Mouse (Mus musculus) lung, embryonic 14.5 days (tissue): Measurements from ENCODE around the gene Gm17190. TPM values are rescaled to one million over a fixed set of nuclear protein-coding genes. Genes with fewer than 3 reads are reported as not detected.

Source experiments
- ATAC-seq: fragments of 200-750 bp; cut with Nextera tagmentation; 2 replicates; pipeline ENCODE4 v1.8.0; 2017; ENCODE audit warnings: mild to moderate bottlenecking, moderate TSS enrichment, moderate library complexity; ENCODE audit not compliant: insufficient read depth
- DNase-seq: peaks from one replicate; pipeline ENCODE4 v3.0.0-alpha.2; 2015
- H3K27ac ChIP-seq: fragments of 300-500 bp; sonication (generic); 2 replicates; pipeline ENCODE4 v1.5.1; 2014; ENCODE audit warnings: low read depth, mild to moderate bottlenecking, moderate library complexity
- H3K27me3 ChIP-seq: fragments of 300-500 bp; sonication (generic); 2 replicates; pipeline ENCODE4 v1.6.1; 2014; ENCODE audit warnings: low read length, control low read depth; ENCODE audit not compliant: insufficient read depth
- H3K36me3 ChIP-seq: fragments of 300-500 bp; sonication (generic); 2 replicates; pipeline ENCODE4 v1.6.1; 2014; ENCODE audit warnings: control low read depth; ENCODE audit not compliant: insufficient read depth
- H3K4me1 ChIP-seq: fragments of 300-500 bp; sonication (generic); 2 replicates; pipeline ENCODE4 v1.6.1; 2014; ENCODE audit warnings: antibody characterized with exemption, control low read depth; ENCODE audit not compliant: insufficient read depth
- H3K4me2 ChIP-seq: fragments of 300-500 bp; sonication (generic); 2 replicates; pipeline ENCODE4 v1.6.1; 2014; ENCODE audit warnings: mild to moderate bottlenecking
- H3K4me3 ChIP-seq: fragments of 300-500 bp; sonication (generic); 2 replicates; pipeline ENCODE4 v1.5.1; 2014; ENCODE audit warnings: low read depth, low read length
- H3K9ac ChIP-seq: fragments of 300-500 bp; sonication (generic); 2 replicates; pipeline ENCODE4 v1.6.1; 2014
- H3K9me3 ChIP-seq: fragments of 300-500 bp; sonication (generic); 2 replicates; pipeline ENCODE4 v1.6.1; 2016; ENCODE audit warnings: low read depth, low read length, control low read depth
- CTCF ChIP-seq: IDR thresholded peaks from 2 replicates; pipeline ENCODE4 v1.5.1; 2016; ENCODE audit warnings: antibody characterized with exemption, low read depth
- WGBS: fragments of 180-500 bp; shearing (Covaris S2); extraction: QIAGEN DNeasy Blood & Tissue Kit; methylation state at CpG from one replicate; pipeline ENCODE4 v1.1.7; 2014; 5-methylcytosine and 5-hydroxymethylcytosine counted together
- polyA plus RNA-seq: library from polyadenylated mRNA; unstranded; fragments of >200 nt; fragmentation: Nextera tagmentation; extraction: Ambion mirVana; gene quantifications from 2 replicates; pipeline ENCODE4 v1.2.1, GENCODE M21; 2014

Gm17190 gene
- polyA plus RNA-seq, 1 experiment from 2014 or later, result not detected

DNA sequence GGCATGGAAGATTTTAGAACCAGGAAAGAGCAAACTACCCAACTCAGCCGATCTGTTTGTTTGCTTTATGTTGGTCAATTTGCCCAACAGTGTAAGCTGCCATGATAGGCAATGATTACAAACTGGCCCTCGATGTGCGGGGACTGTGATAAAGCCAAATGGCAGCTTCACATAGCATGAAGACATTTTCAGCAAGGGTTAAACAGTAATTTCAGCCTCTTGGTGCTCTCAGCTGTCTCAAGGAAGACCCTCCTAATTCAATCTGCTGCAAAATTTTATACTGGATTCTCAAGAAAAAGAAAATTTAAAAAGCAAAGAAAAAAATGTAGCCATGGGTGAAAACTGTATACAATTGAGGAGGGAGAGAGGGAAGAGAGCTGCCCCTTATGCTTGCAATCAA, 47.2 kb downstream of the Gm17190 start:
- Histone ChIP-seq H3K27ac (no peak overlapping the region), H3K9me3 (no peaks in the 10 kb centered on the region), H3K4me2 (no peak overlapping the region), H3K4me1 (0 out of 2 replicates have a peak, but pooled peaks cover 4% of the 10 kb centered on the region), H3K27me3 (peaks cover 59% of the 10 kb centered on the region), H3K36me3 (no peaks in the 10 kb centered on the region), H3K9ac (no peak overlapping the region), H3K4me3 (no peak overlapping the region)
- ATAC-seq (no peak), DNase-seq (no peak)
- no peak for TF ChIP-seq CTCF
- 57% methylated on average over 3 of the region's 3 CpGs for WGBS

DNA sequence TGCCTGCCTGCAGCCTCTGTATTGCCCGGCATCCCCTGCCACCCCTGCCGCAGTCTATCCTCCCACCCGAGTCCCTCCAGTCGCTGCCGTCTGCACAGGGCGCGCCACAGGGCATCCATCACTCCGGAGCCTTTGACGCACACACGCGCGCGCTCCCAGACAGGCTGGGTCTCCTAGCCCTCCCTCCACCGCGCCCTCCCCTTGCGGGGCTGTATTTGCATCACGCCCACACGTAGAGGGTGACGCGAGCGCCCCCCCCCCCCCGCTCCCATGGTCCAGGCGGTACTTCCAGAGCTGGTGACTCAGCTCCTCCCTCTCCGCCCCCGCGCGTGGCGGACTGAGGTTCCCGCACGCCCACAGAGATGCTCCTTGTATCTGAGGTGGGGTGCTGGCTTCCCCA, 49.2 kb downstream of the Gm17190 start:
- WGBS, result 2% methylated on average over 23 of the region's 30 CpGs
- no peaks in the 10 kb centered on the region for H3K9me3 ChIP-seq
- DNase-seq (peak; percentile 66), ATAC-seq (peak; percentile 76)
- peak overlapping the region; percentile 88 for H3K4me2 ChIP-seq
- H3K27ac ChIP-seq, result no peak overlapping the region
- TF ChIP-seq CTCF, result no peak
- H3K36me3 ChIP-seq, result no peaks in the 10 kb centered on the region
- H3K27me3 ChIP-seq, result peaks cover 77% of the 10 kb centered on the region
- peak overlapping the region; percentile 45 for H3K4me3 ChIP-seq
- 0 out of 2 replicates have a peak, but pooled peaks cover 4% of the 10 kb centered on the region for H3K4me1 ChIP-seq
- no peak overlapping the region for H3K9ac ChIP-seq

DNA sequence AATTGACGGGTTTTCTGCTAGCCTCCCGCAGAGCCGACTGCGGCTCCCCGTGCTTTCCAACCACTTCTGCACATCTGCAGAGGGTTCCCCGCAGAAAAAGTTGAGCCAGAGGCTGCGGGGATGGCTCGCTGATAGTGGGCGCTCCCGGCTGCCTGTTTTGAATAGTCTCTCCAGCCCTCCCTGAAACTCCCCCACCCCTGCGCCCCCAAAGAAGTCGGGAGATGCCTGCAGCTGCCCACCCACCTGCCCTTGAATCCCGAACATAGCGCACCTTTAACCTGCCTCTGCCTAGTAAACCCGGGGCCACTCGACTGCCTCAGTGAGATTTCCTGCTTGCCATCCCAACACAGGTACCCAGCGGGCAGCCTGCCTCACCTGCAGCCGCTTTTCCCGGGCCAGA, 50.1 kb downstream of the Gm17190 start:
- no peaks in the 10 kb centered on the region for H3K36me3 ChIP-seq
- no peaks in the 10 kb centered on the region for H3K9me3 ChIP-seq
- 1% methylated on average over 19 of the region's 19 CpGs for WGBS
- ATAC-seq (no peak), DNase-seq (no peak)
- peaks cover 77% of the 10 kb centered on the region for H3K27me3 ChIP-seq
- H3K4me2 ChIP-seq, result peak overlapping the region; percentile 88
- H3K27ac ChIP-seq, result no peak overlapping the region
- H3K4me1 ChIP-seq, result 0 out of 2 replicates have a peak, but pooled peaks cover 4% of the 10 kb centered on the region
- peak overlapping the region; percentile 38; the same call in 1 of the 2 replicates for H3K9ac ChIP-seq
- TF ChIP-seq CTCF, result no peak
- H3K4me3 ChIP-seq, result peak overlapping the region; percentile 45

DNA sequence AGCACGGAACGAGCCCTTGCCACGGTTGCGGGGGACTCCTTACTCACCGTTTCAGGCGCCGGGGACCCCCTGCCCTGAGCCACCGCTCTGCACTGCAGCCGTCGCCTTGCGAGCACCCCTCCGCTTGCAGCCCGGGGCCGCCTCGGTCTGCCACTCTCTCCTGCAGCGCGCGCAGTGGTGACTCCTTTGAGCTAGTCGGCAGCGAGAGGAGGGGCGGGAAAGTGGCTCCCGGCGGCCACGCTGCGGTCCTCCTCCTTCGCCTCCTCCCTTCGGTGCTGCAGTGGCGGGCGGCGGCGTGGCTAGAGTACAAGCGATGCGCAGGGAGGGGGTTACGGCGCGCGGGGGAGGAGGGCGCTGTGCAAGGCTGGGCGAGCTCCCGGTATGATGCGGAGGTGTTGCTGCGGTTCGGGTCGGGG, 50.6 kb downstream of the Gm17190 start, which contains the start of gene Sv2c:
TSS of gene Sv2c (minus strand) at position 177 of the 416 bp plus-strand sequence.
- Histone ChIP-seq H3K9me3 (no peaks in the 10 kb centered on the region), H3K27ac (no peak within 1 kb of the TSS), H3K4me3 (peak within 1 kb of the TSS; percentile 45), H3K27me3 (peaks cover 73% of the 10 kb centered on the region), H3K9ac (peak within 1 kb of the TSS; percentile 38), H3K4me1 (0 out of 2 replicates have a peak, but pooled peaks cover 4% of the 10 kb centered on the region), H3K4me2 (peak within 1 kb of the TSS; percentile 88), H3K36me3 (no peaks in the 10 kb centered on the region)
- WGBS, result 2% methylated on average over 40 of the region's 44 CpGs
- TF ChIP-seq CTCF, result 0 out of 2 replicates have a peak, but pooled peaks have one; percentile 11
- DNase-seq (peak; percentile 83), ATAC-seq (peak; percentile 79)

Other genes starting within 250 kb of the Gm17190 start
- 8.6 and 9.8 TPM in 2 replicates for gene Iqgap2, start 190.1 kb upstream of the Gm17190 start, polyA plus RNA-seq
- gene Gm20075, start 678 bp upstream of the Gm17190 start, polyA plus RNA-seq, result 21.1 and 25.8 TPM in 2 replicates
- 0.63 and 1.4 TPM in 2 replicates for gene Sv2c, start 50.5 kb downstream of the Gm17190 start, polyA plus RNA-seq